Mouse (Mus musculus) cerebellum, postnatal 25 days (tissue): ENCODE measurements at regions not wholly inside any gene's neighbourhood (a gene's known extent, or its start where the extent isn't known, plus 50 kb on each side); places are given as distances from the start of the nearest gene placed in this dataset.
A peak's percentile ranks its signal among the peaks of the same experiment; 100 is the strongest.
"Not testable (repeated sequence)": the region's sequence is repeated elsewhere in the genome, so short reads cannot be mapped to it uniquely, and the experiment has no call there.

Experiments
- DNase-seq, 2 experiments: peaks; one replicate each; pipeline ENCODE4 v3.0.0; 2021; ENCODE audit warnings: mixed read lengths in 2 of 2

- DNase-seq = no peak
Observed at GRCm38 (mm10) chr8:39218716-39219115, 1456.2 kb upstream of the Adam24 start.

- DNase-seq = no peak
Observed at GRCm38 (mm10) chr8:39227239-39227638, 1447.6 kb upstream of the Adam24 start.

GRCm38 (mm10) chr8:39268970-39269497, 1405.8 kb upstream of the Adam24 start:
- peak; percentile 5 to 26 for DNase-seq

- no peak for DNase-seq
Observed at GRCm38 (mm10) chr8:39297548-39298306, 1377.2 kb upstream of the Adam24 start.

- no peak for DNase-seq
Observed at GRCm38 (mm10) chr8:39303742-39304336, 1371.0 kb upstream of the Adam24 start.

- DNase-seq = peak; percentile 12 to 40
Observed at GRCm38 (mm10) chr8:39313854-39314253, 1361.0 kb upstream of the Adam24 start.

GRCm38 (mm10) chr8:39315521-39316233, 1359.2 kb upstream of the Adam24 start:
- DNase-seq = peak; percentile 19 to 33

- DNase-seq = no peak
Observed at GRCm38 (mm10) chr8:39316234-39316568, 1358.7 kb upstream of the Adam24 start.

- no peak for DNase-seq
Observed at GRCm38 (mm10) chr8:39329378-39329777, 1345.5 kb upstream of the Adam24 start.

- DNase-seq = no peak
Observed at GRCm38 (mm10) chr8:39344731-39345130, 1330.1 kb upstream of the Adam24 start.

GRCm38 (mm10) chr8:39346471-39346870, 1328.4 kb upstream of the Adam24 start:
- DNase-seq = no peak

GRCm38 (mm10) chr8:39348956-39349355, 1325.9 kb upstream of the Adam24 start:
- DNase-seq = no peak

GRCm38 (mm10) chr8:39355412-39355811, 1319.5 kb upstream of the Adam24 start:
- no peak for DNase-seq

- no peak for DNase-seq
Observed at GRCm38 (mm10) chr8:39357111-39357510, 1317.8 kb upstream of the Adam24 start.

GRCm38 (mm10) chr8:39357865-39358264, 1317.0 kb upstream of the Adam24 start:
- no peak for DNase-seq

GRCm38 (mm10) chr8:39366346-39366745, 1308.5 kb upstream of the Adam24 start:
- DNase-seq = not testable (repeated sequence)
